Mouse (Mus musculus): ENCODE measurements around the gene Cabcoco1.

Cabcoco1 gene

GRCm38 (mm10) chr10:68435754-68436153, 105.9 kb downstream of the Cabcoco1 start:
- DNase-seq (ENCODE audit: low spot score in 2 of 2) = no peak

DNA sequence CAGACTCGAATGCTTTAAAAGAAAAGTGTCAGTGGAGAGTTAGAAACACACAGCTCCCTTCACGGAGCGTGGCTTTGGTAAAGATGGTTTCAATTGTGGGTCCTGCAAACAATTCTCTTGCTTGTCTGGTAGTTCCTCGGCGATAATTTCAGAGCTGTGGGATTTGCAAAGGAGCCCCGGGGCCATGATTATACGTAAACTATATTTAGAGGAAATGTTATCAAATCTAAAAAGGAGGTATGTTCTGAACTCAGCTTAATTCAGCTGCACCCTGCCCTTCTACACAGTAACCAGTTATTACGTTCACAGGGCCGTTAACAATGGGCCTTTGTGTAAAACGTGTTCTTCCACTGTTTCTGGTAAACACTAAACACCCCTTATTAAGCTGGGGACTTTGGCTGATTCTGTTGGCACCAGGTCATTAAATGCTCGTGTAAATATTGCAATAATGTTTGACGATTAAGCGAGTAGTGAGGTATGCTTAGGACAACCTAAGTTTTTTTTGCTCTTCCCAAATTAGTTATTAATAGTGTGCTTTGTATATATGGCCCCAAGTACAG, 106.6 kb downstream of the Cabcoco1 start:
- DNase-seq (ENCODE audit: low spot score in 2 of 2) = no peak

GRCm38 (mm10) chr10:68434045-68434639, 107.6 kb downstream of the Cabcoco1 start:
- no peak for DNase-seq (ENCODE audit: low spot score in 2 of 2)

- DNase-seq (ENCODE audit: low spot score in 2 of 2) = no peak
These were observed 110.3 kb downstream of the Cabcoco1 start for GRCm38 (mm10) chr10:68431346-68431745.

DNA sequence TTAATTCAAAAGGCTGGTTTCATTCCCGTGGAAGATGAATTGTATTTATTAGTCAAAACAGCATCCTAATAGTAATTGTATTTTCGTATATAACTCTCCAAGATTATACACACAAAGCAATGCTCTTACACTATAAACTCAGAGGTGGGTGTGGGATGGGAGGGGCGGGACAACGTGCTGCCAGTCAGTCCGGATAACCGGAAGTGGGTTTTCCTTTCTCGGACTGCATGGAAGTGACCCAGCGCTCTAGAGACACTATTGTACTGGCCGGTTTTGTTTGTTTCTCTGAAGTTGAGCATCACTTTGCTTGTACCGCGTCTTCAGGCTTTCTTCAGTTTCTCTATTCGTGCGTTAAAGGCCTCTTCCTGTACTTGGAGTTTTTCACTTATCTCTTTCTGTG, 110.8 kb downstream of the Cabcoco1 start:
- DNase-seq (ENCODE audit: low spot score in 2 of 2) = no peak

DNA sequence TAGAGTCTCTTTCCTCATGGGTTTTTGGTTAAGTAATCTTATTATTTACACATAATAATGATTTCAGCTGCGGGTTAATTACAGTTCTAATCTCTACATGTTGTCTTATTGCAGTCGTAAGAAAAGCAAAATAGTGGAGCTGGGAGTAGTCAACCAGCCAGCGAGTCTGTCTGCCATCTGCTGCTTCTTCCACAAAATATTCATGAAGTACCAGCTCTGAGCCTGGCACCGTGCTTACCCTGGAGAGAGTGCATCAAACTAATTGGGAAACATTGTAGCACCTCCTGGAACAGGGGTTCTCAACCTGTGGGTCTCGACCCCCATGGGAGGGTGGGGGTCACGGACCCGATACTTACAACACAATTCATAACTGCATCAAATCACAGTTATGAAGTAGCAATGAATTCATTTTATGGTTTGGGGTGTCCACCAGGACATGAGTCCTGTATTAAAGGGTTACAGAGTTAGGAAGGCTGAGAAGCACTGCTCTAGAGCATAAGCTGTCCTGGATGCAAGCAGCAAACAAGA, 121.2 kb downstream of the Cabcoco1 start:
- DNase-seq (ENCODE audit: low spot score in 2 of 2) = no peak

GRCm38 (mm10) chr10:68419893-68420292, 121.8 kb downstream of the Cabcoco1 start:
- no peak for DNase-seq (ENCODE audit: low spot score in 2 of 2)

- no peak for DNase-seq (ENCODE audit: low spot score in 2 of 2)
These were observed 124.5 kb downstream of the Cabcoco1 start for GRCm38 (mm10) chr10:68417074-68417790.

DNA sequence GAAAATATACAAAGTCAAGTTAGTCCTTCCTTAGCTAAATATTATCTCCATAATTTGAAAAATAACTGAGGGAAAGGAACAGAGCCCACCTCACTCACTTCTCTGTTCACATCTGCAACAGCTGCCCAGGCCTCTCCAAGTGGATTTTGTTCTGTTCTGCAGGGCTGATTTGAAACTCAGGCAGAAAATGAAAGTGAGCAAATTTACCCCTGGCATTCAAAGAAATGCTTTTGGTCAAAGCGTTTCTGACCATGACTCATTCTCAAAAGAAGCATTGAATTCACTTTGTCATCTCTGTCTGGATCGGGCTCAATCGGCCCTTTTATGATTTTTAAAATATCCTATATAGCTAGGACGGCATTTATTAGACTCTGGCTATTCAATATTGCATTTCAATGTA, 135.8 kb downstream of the Cabcoco1 start:
- no peak for DNase-seq (ENCODE audit: low spot score in 2 of 2)

DNA sequence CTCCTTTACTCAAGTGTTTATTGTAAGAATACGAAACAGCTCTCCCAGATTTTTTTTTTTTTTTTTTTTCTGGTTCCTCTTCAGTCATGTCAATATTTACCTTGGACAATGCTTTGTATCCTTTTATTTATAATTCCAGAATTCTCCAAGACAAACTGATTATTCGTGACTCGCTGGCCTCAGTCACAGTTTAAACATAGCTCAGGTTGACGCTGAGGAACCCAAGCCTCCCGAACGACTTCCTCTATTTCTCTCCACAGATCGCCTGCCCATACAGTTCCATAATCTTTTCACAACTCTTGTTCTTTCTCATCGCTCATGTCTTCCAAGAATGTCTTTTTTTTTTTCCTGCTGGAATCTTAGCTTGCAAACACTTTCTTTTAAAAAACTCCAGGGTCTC, 144.9 kb downstream of the Cabcoco1 start:
- no peak for DNase-seq (ENCODE audit: low spot score in 2 of 2)

- DNase-seq (ENCODE audit: low spot score in 2 of 2) = no peak
These were observed 145.6 kb downstream of the Cabcoco1 start for GRCm38 (mm10) chr10:68396083-68396482.

- no peak for DNase-seq (ENCODE audit: low spot score in 2 of 2)
These were observed 150.1 kb downstream of the Cabcoco1 start for GRCm38 (mm10) chr10:68391640-68392039.

DNA sequence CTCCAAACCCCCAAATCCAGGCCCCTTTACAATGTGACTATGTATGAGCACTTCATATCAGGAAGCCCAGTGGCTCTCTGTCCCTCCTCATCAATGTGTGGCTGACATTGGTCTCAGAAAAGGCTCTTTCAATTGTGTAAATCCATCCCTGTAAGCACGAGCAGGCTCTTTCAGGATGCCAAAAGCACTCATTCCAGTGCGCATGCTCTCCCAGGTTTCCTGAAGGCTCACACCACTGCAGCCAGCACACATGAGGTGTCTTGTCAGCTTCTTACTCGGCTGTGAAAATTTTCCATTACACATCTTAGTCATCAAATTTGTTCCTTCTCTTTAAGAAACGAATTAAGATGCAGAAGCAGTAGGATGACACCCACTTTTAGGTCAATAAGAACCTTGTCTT, 152.9 kb downstream of the Cabcoco1 start:
- no peak for DNase-seq (ENCODE audit: low spot score in 2 of 2)

DNA sequence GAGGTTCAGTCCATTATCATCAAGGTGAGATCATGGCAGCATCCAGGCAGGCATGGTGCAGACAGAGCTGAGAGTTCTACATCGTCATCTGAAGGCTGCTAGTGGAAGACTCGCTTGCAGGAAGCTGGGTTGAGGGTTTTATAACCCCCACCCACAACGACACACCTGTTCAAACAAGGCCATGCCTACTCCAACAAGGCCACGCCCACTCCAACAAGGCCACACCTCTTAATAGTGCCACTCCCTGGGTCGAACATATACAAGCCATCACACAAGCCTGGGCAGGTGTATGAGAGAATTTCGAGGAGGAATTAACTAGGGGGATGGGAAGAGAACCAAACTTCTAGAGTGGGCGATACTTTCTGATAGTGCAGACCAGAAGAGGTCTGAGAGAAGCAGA, 153.6 kb downstream of the Cabcoco1 start:
- no peak for DNase-seq (ENCODE audit: low spot score in 2 of 2)

Data from frontal cortex, postnatal 10 days (tissue).